Mouse (Mus musculus) thymus, postnatal 10 days (tissue): ENCODE results near the gene Agap2.
"Not testable (repeated sequence)": the region's sequence is repeated elsewhere in the genome, so short reads cannot be mapped to it uniquely, and the experiment has no call there.

Source experiments
- DNase-seq, 2 experiments: peaks; one replicate each; pipeline ENCODE4 v3.0.0; 2021; ENCODE audit warnings: low spot score in 2 of 2

Agap2 gene

DNA sequence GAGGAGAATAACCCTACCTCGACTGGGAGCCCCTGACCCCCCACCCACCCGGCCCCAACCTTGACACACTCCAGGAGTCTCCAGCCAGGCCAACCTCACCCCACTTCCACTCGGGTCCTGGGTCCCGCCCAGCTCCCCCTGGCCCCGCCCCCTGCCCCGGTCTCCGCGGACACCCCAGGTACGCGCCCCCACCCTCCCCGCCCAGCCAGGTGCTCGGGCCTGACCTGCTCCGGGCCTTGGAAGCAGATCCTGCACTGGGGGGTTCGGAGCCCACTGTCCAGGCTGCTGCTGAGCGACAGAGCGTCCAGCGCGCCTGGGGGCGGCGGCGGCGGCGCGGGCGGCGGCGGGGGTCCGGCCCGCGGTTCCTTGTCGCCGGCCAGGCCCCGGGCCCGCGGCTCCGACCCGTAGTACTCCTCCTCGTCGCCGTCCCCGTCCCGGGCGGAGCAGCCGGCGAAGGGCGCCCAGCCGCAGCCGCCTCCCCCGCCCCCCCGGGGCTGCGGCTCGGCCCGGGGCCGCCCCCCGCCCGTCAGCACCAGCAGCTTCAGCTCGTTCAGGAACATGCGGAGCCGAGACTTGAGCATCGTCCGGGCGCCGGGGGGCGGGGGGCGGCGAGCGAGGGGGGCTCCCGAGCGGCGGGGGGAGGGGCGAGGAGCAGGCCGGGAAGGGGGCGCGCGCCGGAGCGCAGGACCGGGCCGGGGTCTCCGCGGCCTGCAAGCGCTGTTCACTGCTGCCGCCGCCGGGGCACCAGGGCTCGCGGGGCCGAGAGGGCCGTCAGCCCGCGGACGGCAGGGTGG, 15.7 kb upstream of the Agap2 start:
- no peak for DNase-seq

DNA sequence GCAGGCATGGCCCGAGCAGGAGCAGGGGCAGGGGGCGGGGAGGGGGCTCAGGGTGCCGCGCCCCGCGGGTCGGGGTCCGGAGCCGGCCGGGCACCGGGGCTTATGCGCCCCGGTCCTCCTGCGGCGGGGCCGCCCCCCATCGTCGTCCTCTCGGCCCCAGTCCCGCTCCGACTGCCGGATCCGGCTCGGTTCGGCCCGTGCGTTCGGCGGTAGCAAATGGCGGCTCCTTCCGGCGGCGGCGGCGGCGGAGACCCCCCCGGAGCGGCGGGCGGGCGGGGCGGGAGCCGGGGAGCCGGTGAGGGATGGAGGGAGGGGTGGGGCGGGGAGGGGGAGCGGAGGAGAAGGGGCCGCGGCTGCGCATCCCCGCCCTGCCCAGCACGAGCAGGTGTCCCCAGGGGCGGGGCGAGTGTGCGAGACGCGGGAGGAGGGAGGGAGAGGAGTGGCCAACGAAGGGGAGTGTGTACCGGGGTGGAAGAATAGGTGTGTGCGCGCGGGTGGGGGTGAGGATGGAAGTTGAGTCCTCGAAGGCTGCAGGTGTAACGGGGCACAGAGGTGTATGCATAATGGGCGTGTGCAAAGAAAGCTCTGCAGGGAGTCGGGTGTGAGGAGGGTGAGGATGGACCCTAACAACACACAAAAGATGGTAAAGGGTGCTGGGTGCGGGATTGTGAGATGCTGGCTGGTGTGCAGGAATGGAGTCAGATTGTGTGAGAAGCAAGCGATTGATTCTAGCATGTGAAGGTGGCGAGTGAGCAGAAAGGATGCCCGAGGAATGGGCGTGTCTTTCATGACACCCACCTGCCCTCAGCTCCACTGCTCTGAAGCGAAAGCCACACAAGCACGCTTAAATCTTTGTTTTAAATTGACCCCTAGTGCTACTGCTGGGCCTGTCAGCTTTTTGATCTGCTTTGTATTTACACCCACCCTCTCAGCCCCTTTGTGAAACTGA, 14.8 kb upstream of the Agap2 start, which contains the start of gene March9:
TSS of gene March9 (minus strand) at position 217 of the 949 bp plus-strand sequence.
- peak; percentile 70 to 74 for DNase-seq

DNA sequence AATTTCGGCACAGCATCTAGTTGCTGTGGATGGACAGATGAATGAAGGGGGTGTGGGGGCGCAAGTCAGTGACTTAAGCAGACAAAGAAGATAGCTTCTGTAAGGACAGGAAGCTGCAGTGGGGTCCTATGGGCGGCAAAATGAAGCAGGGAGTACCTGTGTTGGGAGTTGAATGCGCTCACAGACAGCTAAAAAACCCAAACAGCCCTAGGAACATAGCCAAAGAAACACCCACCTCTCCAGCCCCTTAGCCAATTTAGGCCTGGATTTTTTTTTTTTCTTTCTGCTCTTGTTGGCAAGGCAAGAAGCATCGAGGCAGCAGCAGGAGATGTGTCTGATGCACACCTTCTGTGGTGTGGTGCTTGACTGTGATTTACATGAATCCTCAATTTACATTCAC, 14.0 kb upstream of the Agap2 start:
- no peak for DNase-seq

DNA sequence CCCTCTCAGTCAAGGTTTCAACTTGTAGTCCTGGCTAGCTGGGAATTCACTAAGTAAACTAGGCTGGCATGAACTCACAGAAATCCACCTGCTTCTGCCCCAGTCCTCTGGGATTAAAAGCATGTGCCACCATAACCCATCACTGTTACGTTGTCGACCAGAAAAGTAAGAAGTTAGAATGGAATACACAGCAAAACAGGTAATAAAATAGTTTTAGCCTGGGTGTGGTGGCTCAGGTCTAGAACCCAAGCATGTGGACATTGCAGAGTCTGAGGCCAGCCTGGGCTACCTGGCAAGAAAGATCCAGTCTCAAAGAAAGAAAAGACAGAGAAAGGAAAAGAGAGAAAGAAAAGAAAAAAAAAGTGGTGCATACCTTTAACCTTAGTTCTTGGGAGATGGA, 13.6 kb upstream of the Agap2 start:
- DNase-seq: no peak

DNA sequence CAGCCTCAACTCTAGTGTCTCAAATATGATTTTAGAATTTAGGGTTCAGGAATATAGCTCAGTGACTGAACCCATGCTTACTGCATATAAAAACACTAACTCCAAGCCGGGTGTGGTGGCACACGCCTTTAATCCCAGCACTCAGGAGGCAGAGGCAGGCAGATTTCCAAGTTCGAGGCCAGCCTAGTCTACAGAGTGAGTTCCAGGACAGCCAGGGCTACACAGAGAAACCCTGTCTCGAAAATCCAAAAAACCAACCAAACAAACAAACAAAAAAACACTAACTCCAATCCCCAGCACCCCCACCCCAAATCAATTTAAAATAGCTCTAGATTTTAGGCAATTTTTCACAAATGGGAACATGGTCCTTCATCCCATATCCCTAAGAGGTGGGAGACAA, 13.0 kb upstream of the Agap2 start:
- not testable (repeated sequence) for DNase-seq

DNA sequence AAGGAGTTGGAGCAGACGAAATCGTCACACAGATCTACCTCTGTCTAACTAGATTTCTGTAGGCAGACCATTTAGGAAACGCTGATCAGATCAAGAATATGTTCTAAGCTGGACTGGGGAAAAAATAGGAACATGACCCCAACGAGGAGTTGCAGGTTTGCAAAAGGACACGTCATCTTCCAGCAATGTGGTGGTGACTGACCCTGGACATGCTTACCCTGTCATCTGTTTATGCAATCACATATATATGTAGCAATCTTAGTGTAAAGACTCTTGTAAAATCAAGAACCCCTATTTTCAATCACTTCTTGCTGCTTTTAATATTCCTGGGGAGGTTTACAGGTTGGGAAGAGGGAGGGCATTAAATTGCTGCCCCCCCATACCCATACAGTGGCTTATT, 12.6 kb upstream of the Agap2 start:
- no peak for DNase-seq

DNA sequence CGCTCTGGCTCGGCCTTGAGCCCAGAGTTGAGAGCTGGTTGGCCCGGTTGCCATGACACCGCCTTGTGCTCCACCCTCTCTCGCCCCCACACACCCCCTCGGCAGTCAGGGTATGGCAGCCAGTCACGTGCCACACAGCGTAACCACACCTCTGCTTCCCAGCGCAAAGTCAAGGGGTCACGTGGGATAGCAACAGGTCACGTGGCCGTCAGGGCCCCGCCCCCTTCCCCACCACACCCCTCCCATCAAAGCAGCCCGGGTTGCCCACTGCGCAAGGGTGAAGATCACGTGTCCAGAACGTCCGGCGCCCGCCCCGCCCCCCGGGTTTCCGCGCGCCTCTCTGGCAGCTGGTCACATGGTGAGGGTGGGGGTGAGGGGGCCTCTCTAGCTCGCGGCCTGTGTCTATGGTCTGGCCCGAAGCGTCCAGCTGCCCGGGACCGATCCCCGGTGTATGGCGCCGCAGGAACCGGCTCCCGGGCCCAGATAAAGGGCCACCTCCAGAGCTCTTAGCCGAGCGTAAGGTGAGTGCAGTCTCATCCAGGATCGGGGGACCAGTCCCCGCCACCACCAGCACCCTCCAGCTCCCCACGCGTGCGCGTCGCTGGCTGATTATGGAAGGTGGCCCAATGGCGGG, 11.7 kb upstream of the Agap2 start, which contains the start of gene Cdk4:
TSS of gene Cdk4 (plus strand) at position 296 of the 634 bp plus-strand sequence.
- DNase-seq: peak; percentile 94

DNA sequence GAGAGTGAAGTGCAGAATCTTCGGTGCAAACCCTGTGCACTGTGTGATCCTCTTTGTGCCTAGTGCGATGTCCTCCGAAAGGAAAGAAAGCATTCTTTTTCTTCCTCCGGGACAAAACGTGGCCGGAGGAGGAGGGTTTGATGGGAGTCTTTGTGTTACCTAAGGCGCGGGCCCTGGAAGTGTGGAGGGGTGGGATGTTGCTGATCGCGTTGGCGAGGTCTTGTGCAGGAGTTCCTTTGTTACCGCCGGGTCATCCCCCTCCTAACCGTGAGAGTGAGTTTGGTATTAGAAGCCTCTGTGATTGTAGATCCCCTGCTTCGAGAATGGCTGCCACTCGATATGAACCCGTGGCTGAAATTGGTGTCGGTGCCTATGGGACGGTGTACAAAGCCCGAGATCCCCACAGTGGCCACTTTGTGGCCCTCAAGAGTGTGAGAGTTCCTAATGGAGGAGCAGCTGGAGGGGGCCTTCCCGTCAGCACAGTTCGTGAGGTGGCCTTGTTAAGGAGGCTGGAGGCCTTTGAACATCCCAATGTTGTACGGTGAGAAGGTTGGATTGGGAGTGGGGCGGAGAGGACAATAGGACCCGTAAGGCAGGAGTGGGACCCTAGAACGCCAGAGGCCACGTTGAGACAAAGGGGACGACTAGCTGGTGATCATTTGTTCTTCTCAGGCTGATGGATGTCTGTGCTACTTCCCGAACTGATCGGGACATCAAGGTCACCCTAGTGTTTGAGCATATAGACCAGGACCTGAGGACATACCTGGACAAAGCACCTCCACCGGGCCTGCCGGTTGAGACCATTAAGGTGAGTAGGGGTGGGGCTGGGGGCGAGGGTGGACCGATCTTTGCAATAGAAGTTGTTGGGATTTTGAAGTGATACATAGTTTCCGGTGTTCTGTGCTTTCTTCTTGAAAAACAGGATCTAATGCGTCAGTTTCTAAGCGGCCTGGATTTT, 10.9 kb upstream of the Agap2 start:
- DNase-seq: no peak

DNA sequence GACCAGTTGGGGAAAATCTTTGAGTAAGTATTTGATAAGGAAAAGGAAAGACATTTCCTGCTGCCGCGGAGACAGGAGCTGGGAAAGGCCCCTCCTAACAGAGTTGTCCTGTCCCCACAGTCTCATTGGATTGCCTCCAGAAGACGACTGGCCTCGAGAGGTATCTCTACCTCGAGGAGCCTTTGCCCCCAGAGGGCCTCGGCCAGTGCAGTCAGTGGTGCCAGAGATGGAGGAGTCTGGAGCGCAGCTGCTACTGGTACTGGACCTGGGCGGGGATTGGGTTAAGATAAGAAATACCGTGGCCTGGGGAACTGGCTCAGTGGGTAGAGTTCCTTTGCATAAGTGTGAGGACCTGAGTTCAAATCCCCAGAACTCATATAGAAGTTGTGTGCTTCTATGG, 9.1 kb upstream of the Agap2 start:
- no peak for DNase-seq

DNA sequence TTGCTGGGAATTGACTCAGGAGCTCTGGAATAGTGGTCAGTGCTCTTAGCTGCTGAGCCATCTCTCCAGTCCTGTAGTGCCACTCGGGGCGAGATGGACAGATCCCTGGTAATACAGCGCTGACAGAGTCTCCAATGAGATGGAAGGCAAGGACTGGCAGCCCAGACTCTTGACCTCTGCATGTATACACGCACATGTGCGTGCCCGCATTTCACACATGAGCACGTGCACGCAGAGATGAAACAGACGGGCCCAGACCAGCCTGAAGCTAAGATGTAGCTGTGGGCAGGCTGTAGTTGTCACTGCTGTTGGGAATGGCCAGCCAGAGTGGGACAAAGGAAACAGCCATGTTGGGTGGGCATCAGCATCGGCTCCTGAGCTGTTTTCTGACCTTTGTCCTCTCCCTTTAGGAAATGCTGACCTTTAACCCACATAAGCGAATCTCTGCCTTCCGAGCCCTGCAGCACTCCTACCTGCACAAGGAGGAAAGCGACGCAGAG, 8.5 kb upstream of the Agap2 start:
- no peak for DNase-seq

DNA sequence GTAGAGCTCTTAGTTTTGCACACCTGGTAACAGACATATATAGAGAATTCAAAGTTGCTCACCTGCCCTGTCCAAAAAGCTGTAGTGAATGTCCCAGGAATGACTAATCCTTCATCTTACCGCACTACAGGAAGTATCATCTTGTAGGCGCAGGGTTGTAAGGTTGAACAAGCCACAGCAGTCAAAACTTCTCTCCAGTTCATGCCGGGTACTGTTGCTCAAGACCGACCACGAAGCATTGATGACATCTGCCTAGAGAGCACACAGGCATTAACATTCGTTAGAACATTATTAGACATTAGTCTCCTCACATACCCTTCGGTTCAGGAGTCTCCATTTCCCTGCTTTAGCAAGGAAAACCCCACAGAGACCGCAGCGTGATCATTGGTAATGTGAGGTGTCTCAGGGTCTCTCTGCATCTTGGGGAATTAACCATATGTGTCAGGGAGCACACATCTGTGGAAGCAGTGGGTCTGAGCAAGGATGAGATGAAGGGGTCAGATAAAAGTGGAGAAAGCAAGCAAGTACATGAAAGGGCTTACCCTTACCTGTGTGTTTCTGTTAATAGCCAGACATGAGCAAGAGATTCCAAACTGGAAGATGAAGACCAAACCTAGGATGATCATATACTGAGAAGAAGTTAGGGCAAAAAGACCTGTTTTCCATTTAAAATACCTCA, 6.6 kb upstream of the Agap2 start:
- no peak for DNase-seq

DNA sequence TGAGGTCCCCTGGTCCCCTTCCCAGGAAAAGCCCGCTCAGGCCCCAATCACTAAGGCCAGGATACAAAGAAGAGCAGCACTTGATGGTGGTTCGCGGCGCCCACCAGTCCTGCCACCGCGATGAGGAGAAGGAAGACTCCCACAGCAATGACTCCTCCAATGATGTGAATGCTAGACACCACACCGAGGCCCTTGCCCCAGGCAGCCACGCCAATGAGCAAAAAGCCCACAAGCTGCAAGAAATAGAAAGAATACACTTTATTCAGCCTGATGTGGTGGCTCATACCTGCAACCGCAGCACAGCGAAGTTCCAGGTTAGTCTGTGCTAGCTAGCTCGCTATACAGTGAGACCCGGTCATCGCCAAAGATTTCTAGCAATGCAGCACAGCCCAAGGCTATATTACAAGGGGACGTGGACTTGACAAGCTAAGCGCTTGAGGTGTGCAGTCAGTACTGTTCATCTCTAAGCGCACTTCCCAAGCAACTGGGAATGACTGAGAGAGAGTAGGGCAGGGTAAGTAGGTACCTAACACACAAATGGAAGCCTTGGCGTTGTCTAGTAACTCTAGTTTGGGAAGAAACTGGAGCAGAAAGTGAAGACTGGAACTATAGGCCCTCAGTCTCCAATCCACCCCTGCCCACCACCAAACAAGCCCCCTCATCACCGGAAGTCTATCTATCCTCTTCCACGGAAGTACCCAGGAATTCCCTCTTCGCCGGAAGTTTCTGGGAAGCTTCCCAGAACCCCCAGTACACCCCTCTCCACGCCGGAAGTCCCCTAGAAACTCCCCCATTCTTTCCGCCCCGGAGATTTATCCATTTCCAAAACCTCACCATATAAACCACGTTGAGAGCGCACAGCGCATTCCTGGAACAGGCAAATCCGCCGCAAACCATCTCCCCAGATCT, 5.5 kb upstream of the Agap2 start:
- no peak for DNase-seq

DNA sequence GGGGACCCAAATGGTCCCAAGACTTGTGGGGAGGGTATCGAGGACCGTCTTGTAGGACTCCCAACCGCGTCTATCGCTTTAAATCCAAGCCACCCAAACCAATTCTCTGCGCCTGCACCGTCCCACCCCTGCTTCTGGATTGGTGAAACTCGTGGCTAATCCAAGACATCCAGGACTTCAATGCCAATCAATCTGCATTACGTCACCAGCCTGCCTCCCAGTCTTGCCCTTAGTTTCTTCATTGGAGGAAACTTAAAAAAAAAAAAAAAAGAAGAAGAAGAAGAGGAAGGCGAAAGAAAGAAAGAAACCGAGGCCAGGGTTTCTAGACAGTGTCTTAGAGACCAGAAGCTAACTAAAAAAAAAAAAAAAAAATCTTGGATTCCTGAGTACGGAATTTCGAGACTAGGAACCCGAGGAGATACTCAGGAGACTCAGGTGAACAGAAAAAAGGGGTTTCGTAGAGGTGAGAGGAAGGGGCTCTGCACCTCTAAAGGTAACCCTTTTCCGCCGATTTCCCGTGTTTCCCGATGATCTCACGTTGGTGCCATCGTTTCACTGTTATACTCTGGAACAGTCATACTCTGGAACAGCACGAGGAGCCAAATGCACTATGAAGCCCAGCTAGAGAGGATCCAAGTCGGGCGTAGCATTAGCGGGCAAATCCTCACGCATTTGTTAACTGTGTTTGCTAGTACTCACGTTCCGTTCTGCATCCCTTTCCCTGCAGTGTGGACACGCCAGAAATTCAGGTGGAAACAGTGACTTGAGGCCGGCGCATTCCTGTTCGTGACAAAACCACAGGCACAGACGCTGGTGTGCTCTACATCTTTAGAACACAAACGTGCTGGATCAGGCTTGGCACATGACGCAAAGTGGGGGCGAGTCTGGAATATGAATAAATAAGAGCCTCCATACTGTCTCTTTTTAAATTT, 4.6 kb upstream of the Agap2 start, which contains the start of gene Tspan31:
TSS of gene Tspan31 (minus strand) at position 75 of the 932 bp plus-strand sequence.
- peak in 1 of 2 experiments; percentile 37 for DNase-seq

DNA sequence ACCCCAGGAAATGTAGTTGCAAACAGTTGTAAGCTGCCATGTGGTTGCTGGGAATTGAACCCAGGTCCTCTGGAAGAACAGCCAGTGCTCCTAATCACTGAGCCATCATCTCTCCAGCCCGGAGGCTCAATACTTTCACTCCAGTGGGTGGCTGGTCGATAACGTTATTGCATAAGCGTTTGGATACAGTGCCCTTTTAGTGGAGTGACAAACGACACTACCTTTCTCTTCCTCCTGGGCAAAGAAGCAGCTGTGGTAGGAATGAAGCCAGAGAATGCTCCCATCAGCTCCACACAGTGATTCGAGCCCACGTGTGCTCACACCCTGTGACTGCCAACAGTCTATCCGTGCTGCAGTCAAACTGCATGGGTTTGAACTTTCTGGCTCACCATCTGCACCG, 3.9 kb upstream of the Agap2 start:
- DNase-seq: no peak

DNA sequence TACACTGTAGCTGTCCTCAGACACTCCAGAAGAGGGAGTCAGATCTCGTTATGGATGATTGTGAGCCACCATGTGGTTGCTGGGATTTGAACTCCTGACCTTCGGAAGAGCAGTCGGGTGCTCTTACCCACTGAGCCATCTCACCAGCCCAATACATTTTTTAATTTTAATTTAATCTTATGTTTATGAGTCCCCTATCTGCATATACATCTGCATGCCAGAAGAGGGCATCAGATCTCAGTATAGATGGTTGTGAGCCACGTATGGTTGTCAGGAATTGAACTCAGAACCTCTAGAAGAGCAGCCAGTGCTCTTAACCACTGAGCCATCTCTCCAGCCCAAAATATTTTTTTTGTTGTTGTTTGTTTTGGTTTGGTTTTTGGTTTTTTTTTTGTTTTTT, 2.8 kb upstream of the Agap2 start:
- DNase-seq: not testable (repeated sequence)

DNA sequence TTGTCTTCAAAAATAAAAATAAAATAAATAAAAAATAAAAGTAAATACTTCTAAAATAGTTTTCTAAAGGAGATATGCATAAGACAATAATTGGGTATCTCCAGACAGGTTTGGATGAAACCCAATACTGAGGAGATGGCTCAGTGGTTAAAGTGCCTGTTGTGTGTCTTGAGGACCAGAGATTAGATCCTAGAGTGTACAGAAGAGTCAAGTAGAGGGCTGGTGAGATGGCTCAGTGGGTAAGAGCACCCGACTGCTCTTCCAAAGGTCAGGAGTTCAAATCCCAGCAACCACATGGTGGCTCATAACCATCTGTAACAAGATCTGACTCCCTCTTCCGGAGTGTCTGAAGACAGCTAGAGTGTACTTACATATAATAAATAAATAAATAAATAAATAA, 2.1 kb upstream of the Agap2 start:
- not testable (repeated sequence) for DNase-seq

DNA sequence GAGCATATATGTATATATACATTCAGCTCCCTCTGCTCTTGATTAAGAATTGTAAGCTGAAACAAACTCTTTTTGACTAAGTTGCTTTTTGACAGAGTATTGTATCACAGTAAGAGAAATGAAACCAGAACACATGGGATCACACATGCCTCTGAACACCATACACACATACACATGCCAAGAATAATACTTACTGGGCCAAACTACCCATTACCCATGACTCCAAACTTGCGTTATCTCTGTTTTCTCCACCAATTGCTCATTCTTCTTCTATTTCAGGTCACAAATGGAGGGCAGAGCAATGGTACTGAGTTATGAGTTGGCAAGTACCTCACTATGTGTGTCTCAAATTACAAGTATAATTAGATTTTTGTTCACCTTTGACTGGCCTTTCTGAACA, 1.1 kb upstream of the Agap2 start:
- no peak for DNase-seq

DNA sequence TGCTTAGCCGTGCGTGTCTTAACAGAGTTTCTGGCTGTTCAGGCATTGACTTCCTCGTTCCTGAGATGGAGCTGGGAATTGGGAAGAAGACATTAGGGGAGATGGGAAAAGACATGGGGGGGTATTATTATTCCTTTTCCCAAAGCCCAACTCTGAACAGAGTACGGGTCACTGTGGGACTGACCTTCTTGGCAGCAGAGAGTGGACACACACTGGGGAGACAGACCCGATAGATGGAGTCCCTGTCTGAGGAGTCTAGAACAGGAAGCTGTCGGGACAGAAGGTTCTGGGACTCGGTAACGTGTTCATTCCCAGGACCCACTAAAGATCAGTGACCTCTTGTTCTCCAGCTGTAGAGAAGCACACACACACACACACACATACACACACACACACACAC, 567 bp downstream of the Agap2 start:
- DNase-seq: no peak
